Mouse (Mus musculus): ENCODE data around the gene Grm8. TPM values are rescaled to one million over a fixed set of nuclear protein-coding genes. Genes with fewer than 3 reads are reported as not detected.

Grm8 gene
- polyA plus RNA-seq (2014; fragmentation: Nextera tagmentation; extraction: Ambion mirVana), result 0.31 TPM in 2 replicates

- Histone ChIP-seq H3K4me1 (ENCODE audit: control insufficient read depth in 2 of 2, insufficient read depth in 2 of 2, low read length in 2 of 2) (peaks cover 0 to 11% of the 10 kb centered on the region in 2 experiments; a peak in 3 of 4 replicates), H3K4me3 (ENCODE audit: control insufficient read depth in 1 of 2, insufficient read depth in 1 of 2, low read depth in 1 of 2, low read length in 2 of 2) (peak within 1 kb of the TSS; percentile 45 to 58), H3K9me3 (ENCODE audit: control insufficient read depth, low read length) (no peaks in the 10 kb centered on the region), H3K36me3 (ENCODE audit: control insufficient read depth, insufficient read depth, low read length) (no peaks in the 10 kb centered on the region), H3K27me3 (ENCODE audit: control insufficient read depth, insufficient read depth, low read length) (peaks cover 57% of the 10 kb centered on the region), H3K4me2 (ENCODE audit: low read length) (peak within 1 kb of the TSS; percentile 100), H3K9ac (ENCODE audit: low read length) (peak within 1 kb of the TSS; percentile 56), H3K27ac (replicated peaks in 1 of 2; ENCODE audit: control insufficient read depth in 1 of 2, insufficient read depth in 1 of 2, low read depth in 2 of 2, low read length in 2 of 2) (no peak within 1 kb of the TSS)
- under 1% methylated on average over 42 of the region's 42 CpGs for WGBS
- ATAC-seq (ENCODE audit: insufficient number of reproducible peaks, insufficient read depth, low FRiP score, low read depth), result no peak
These were observed at the start of gene Grm8 for GRCm38 (mm10) chr6:28135001-28135401. Grm8 (minus strand) TSS chr6:28135178.

- Histone ChIP-seq H3K27me3 (ENCODE audit: control insufficient read depth, insufficient read depth, low read length) (no peaks in the 10 kb centered on the region), H3K27ac (replicated peaks in 1 of 2; ENCODE audit: control insufficient read depth in 1 of 2, insufficient read depth in 1 of 2, low read depth in 2 of 2, low read length in 2 of 2) (no peak overlapping the region), H3K4me1 (ENCODE audit: control insufficient read depth in 2 of 2, insufficient read depth in 2 of 2, low read length in 2 of 2) (no peaks in the 10 kb centered on the region), H3K4me3 (ENCODE audit: control insufficient read depth in 1 of 2, insufficient read depth in 1 of 2, low read depth in 1 of 2, low read length in 2 of 2) (no peak overlapping the region), H3K9ac (ENCODE audit: low read length) (no peak overlapping the region), H3K36me3 (ENCODE audit: control insufficient read depth, insufficient read depth, low read length) (no peaks in the 10 kb centered on the region), H3K4me2 (ENCODE audit: low read length) (no peak overlapping the region), H3K9me3 (ENCODE audit: control insufficient read depth, low read length) (no peaks in the 10 kb centered on the region)
- no peak for ATAC-seq (ENCODE audit: insufficient number of reproducible peaks, insufficient read depth, low FRiP score, low read depth)
- 60% methylated on average over 19 of the region's 19 CpGs for WGBS
These were observed 35.0 kb upstream of the Grm8 start for GRCm38 (mm10) chr6:28169851-28170539.

- Histone ChIP-seq H3K4me3 (ENCODE audit: control insufficient read depth in 1 of 2, insufficient read depth in 1 of 2, low read depth in 1 of 2, low read length in 2 of 2) (no peak overlapping the region), H3K4me2 (ENCODE audit: low read length) (no peak overlapping the region), H3K9me3 (ENCODE audit: control insufficient read depth, low read length) (no peaks in the 10 kb centered on the region), H3K27me3 (ENCODE audit: control insufficient read depth, insufficient read depth, low read length) (no peaks in the 10 kb centered on the region), H3K4me1 (ENCODE audit: control insufficient read depth in 2 of 2, insufficient read depth in 2 of 2, low read length in 2 of 2) (no peaks in the 10 kb centered on the region), H3K9ac (ENCODE audit: low read length) (no peak overlapping the region), H3K36me3 (ENCODE audit: control insufficient read depth, insufficient read depth, low read length) (no peaks in the 10 kb centered on the region), H3K27ac (replicated peaks in 1 of 2; ENCODE audit: control insufficient read depth in 1 of 2, insufficient read depth in 1 of 2, low read depth in 2 of 2, low read length in 2 of 2) (no peak overlapping the region)
- no peak for ATAC-seq (ENCODE audit: insufficient number of reproducible peaks, insufficient read depth, low FRiP score, low read depth)
- 64% methylated on average over 5 of the region's 5 CpGs for WGBS
These were observed 25.4 kb upstream of the Grm8 start for GRCm38 (mm10) chr6:28160399-28160798.

GRCm38 (mm10) chr6:28146445-28146844, 11.5 kb upstream of the Grm8 start:
- Histone ChIP-seq H3K27ac (replicated peaks in 1 of 2; ENCODE audit: control insufficient read depth in 1 of 2, insufficient read depth in 1 of 2, low read depth in 2 of 2, low read length in 2 of 2) (no peak overlapping the region), H3K9me3 (ENCODE audit: control insufficient read depth, low read length) (no peaks in the 10 kb centered on the region), H3K27me3 (ENCODE audit: control insufficient read depth, insufficient read depth, low read length) (no peaks in the 10 kb centered on the region), H3K36me3 (ENCODE audit: control insufficient read depth, insufficient read depth, low read length) (no peaks in the 10 kb centered on the region), H3K4me3 (ENCODE audit: control insufficient read depth in 1 of 2, insufficient read depth in 1 of 2, low read depth in 1 of 2, low read length in 2 of 2) (no peak overlapping the region), H3K4me2 (ENCODE audit: low read length) (no peak overlapping the region), H3K9ac (ENCODE audit: low read length) (no peak overlapping the region), H3K4me1 (ENCODE audit: control insufficient read depth in 2 of 2, insufficient read depth in 2 of 2, low read length in 2 of 2) (no peaks in the 10 kb centered on the region)
- WGBS, result 62% methylated on average over 6 of the region's 6 CpGs
- ATAC-seq (ENCODE audit: insufficient number of reproducible peaks, insufficient read depth, low FRiP score, low read depth), result no peak

- H3K27ac ChIP-seq (replicated peaks in 1 of 2; ENCODE audit: control insufficient read depth in 1 of 2, insufficient read depth in 1 of 2, low read depth in 2 of 2, low read length in 2 of 2), result no peak overlapping the region
- no peaks in the 10 kb centered on the region for H3K4me1 ChIP-seq (ENCODE audit: control insufficient read depth in 2 of 2, insufficient read depth in 2 of 2, low read length in 2 of 2)
- H3K36me3 ChIP-seq (ENCODE audit: control insufficient read depth, insufficient read depth, low read length), result no peaks in the 10 kb centered on the region
- no peak overlapping the region for H3K4me2 ChIP-seq (ENCODE audit: low read length)
- H3K27me3 ChIP-seq (ENCODE audit: control insufficient read depth, insufficient read depth, low read length), result peaks cover 4% of the 10 kb centered on the region; the same call in 1 of the 2 replicates
- no peak overlapping the region for H3K9ac ChIP-seq (ENCODE audit: low read length)
- no peak for ATAC-seq (ENCODE audit: insufficient number of reproducible peaks, insufficient read depth, low FRiP score, low read depth)
- no peak overlapping the region for H3K4me3 ChIP-seq (ENCODE audit: control insufficient read depth in 1 of 2, insufficient read depth in 1 of 2, low read depth in 1 of 2, low read length in 2 of 2)
- H3K9me3 ChIP-seq (ENCODE audit: control insufficient read depth, low read length), result no peaks in the 10 kb centered on the region
- WGBS, result 36% methylated on average over 2 of the region's 2 CpGs
These were observed 7.4 kb upstream of the Grm8 start for GRCm38 (mm10) chr6:28142332-28142731.

- ATAC-seq (ENCODE audit: insufficient number of reproducible peaks, insufficient read depth, low FRiP score, low read depth), result peak; percentile 80
- Histone ChIP-seq H3K4me1 (ENCODE audit: control insufficient read depth in 2 of 2, insufficient read depth in 2 of 2, low read length in 2 of 2) (peaks cover 0 to 11% of the 10 kb centered on the region in 2 experiments; a peak in 3 of 4 replicates), H3K4me2 (ENCODE audit: low read length) (peak overlapping the region; percentile 100), H3K9me3 (ENCODE audit: control insufficient read depth, low read length) (no peaks in the 10 kb centered on the region), H3K27ac (replicated peaks in 1 of 2; ENCODE audit: control insufficient read depth in 1 of 2, insufficient read depth in 1 of 2, low read depth in 2 of 2, low read length in 2 of 2) (no peak overlapping the region), H3K27me3 (ENCODE audit: control insufficient read depth, insufficient read depth, low read length) (peaks cover 53% of the 10 kb centered on the region), H3K36me3 (ENCODE audit: control insufficient read depth, insufficient read depth, low read length) (no peaks in the 10 kb centered on the region), H3K9ac (ENCODE audit: low read length) (no peak overlapping the region; the same call in 1 of the 2 replicates), H3K4me3 (ENCODE audit: control insufficient read depth in 1 of 2, insufficient read depth in 1 of 2, low read depth in 1 of 2, low read length in 2 of 2) (peak overlapping the region; percentile 45 to 58)
- WGBS, result under 1% methylated on average over 37 of the region's 37 CpGs
These were observed 644 bp upstream of the Grm8 start for GRCm38 (mm10) chr6:28135411-28136233.

- Histone ChIP-seq H3K4me3 (ENCODE audit: control insufficient read depth in 1 of 2, insufficient read depth in 1 of 2, low read depth in 1 of 2, low read length in 2 of 2) (peak overlapping the region; percentile 45 to 58), H3K36me3 (ENCODE audit: control insufficient read depth, insufficient read depth, low read length) (no peaks in the 10 kb centered on the region), H3K4me2 (ENCODE audit: low read length) (peak overlapping the region; percentile 100), H3K9me3 (ENCODE audit: control insufficient read depth, low read length) (no peaks in the 10 kb centered on the region), H3K27ac (replicated peaks in 1 of 2; ENCODE audit: control insufficient read depth in 1 of 2, insufficient read depth in 1 of 2, low read depth in 2 of 2, low read length in 2 of 2) (no peak overlapping the region), H3K9ac (ENCODE audit: low read length) (peak overlapping the region; percentile 56; the same call in 1 of the 2 replicates), H3K27me3 (ENCODE audit: control insufficient read depth, insufficient read depth, low read length) (peaks cover 57% of the 10 kb centered on the region), H3K4me1 (ENCODE audit: control insufficient read depth in 2 of 2, insufficient read depth in 2 of 2, low read length in 2 of 2) (peaks cover 0 to 11% of the 10 kb centered on the region in 2 experiments; a peak in 3 of 4 replicates)
- no peak for ATAC-seq (ENCODE audit: insufficient number of reproducible peaks, insufficient read depth, low FRiP score, low read depth)
- WGBS, result under 1% methylated on average over 20 of the region's 20 CpGs
These were observed 652 bp downstream of the Grm8 start for GRCm38 (mm10) chr6:28134251-28134801.

Data from heart, embryonic 14.5 days (tissue).